ENCODE assay signal across 22 mouse cellular contexts in genomic region chr2:134652759-134653158, GRCm38 (mm10). TPM values are rescaled to one million over a fixed set of nuclear protein-coding genes. Genes with fewer than 3 reads are reported as not detected.
DNase-seq lines count a peak whose midpoint lies in the region; ATAC-seq lines count a peak whose summit lies in the region.
"Had no signal": no experiment of that assay in that cellular context is flagged by ENCODE, and none has a peak within 500 bp of the region (broad histone marks: within the 10 kb centered on the region; RNA-seq: fewer than 3 reads in every experiment).

No protein-coding gene starts in this region.

- 51% methylated on average over 5 of the region's 5 CpGs for WGBS in liver, embryonic 16.5 days (ENCODE audit: insufficient replicate concordance)
- 77% methylated on average over 5 of the region's 5 CpGs for WGBS in liver, embryonic 12.5 days (ENCODE audit: insufficient replicate concordance)
- 87% methylated on average over 5 of the region's 5 CpGs for WGBS in limb, embryonic 10.5 days

- no peaks in the 10 kb centered on the region for H3K36me3 ChIP-seq in liver, embryonic 16.5 days (ENCODE audit: control insufficient read depth, insufficient read depth)
- H3K36me3 ChIP-seq in liver, embryonic 12.5 days = no peaks in the 10 kb centered on the region
- H3K36me3 ChIP-seq in limb, embryonic 10.5 days = no peaks in the 10 kb centered on the region
- H3K36me3 ChIP-seq: embryonic facial prominence, embryonic 15.5 days; forebrain, embryonic 10.5 days; heart, embryonic 13.5 days; hindbrain, embryonic 15.5 days had no signal

- H3K4me1 ChIP-seq in liver, embryonic 16.5 days (ENCODE audit: control insufficient read depth, low read depth, low read length) = no peaks in the 10 kb centered on the region
- H3K4me1 ChIP-seq in liver, embryonic 12.5 days = no peaks in the 10 kb centered on the region
- H3K4me1 ChIP-seq in limb, embryonic 10.5 days = peaks cover 6% of the 10 kb centered on the region
- H3K4me1 ChIP-seq: embryonic facial prominence, embryonic 15.5 days; hindbrain, embryonic 15.5 days had no signal

- H3K4me3 ChIP-seq in liver, embryonic 16.5 days (ENCODE audit: low read depth, low read length) = no peak overlapping the region
- H3K4me3 ChIP-seq in liver, embryonic 12.5 days = no peak overlapping the region
- H3K4me3 ChIP-seq in limb, embryonic 10.5 days = no peak overlapping the region
- H3K4me3 ChIP-seq: embryonic facial prominence, embryonic 15.5 days; erythroblast, embryonic 14.5 days; forebrain, embryonic 10.5 days; gastrocnemius, adult 2 months; heart, embryonic 13.5 days; hindbrain, embryonic 15.5 days had no signal

- DNase-seq in lung, postnatal 36 days = peak; percentile 41
- no peak for DNase-seq in lung, postnatal 10 days
- DNase-seq in limb, embryonic 10.5 days (ENCODE audit: low spot score) = no peak
- DNase-seq in adrenal gland, adult (ENCODE audit: inconsistent age in 2 of 2, low spot score in 1 of 2) = no peak
- DNase-seq: adrenal gland, adult 2 months; adrenal gland, postnatal 25 days; cerebellum, adult 18-20 months; cerebellum, postnatal 10 days; embryo, embryonic 11 days; gastrocnemius, adult 2 months; gastrocnemius, postnatal 25 days; heart, adult 11 months; heart, postnatal 36 days had no signal

- no peak overlapping the region for H3K27ac ChIP-seq in liver, embryonic 16.5 days (ENCODE audit: low read length)
- no peak overlapping the region for H3K27ac ChIP-seq in liver, embryonic 12.5 days
- H3K27ac ChIP-seq in limb, embryonic 10.5 days = no peak overlapping the region
- H3K27ac ChIP-seq: embryonic facial prominence, embryonic 15.5 days; forebrain, embryonic 10.5 days; gastrocnemius, adult 2 months; heart, embryonic 13.5 days; hindbrain, embryonic 15.5 days had no signal

- no peaks in the 10 kb centered on the region for H3K27me3 ChIP-seq in liver, embryonic 16.5 days (ENCODE audit: control insufficient read depth, insufficient read depth, low read depth, low read length)
- H3K27me3 ChIP-seq in liver, embryonic 12.5 days (replicated peaks) = no peaks in the 10 kb centered on the region; the same call in 1 of the 2 replicates
- H3K27me3 ChIP-seq in limb, embryonic 10.5 days (ENCODE audit: low read depth, poor library complexity, severe bottlenecking) = no peaks in the 10 kb centered on the region
- H3K27me3 ChIP-seq: embryonic facial prominence, embryonic 15.5 days; heart, embryonic 13.5 days; hindbrain, embryonic 15.5 days had no signal

- H3K4me2 ChIP-seq in liver, embryonic 16.5 days (ENCODE audit: low read depth, low read length) = no peak overlapping the region
- H3K4me2 ChIP-seq in liver, embryonic 12.5 days = no peak overlapping the region
- H3K4me2 ChIP-seq: embryonic facial prominence, embryonic 15.5 days; heart, embryonic 13.5 days; hindbrain, embryonic 15.5 days had no signal

- no peaks in the 10 kb centered on the region for H3K9me3 ChIP-seq in liver, embryonic 16.5 days (replicated peaks; ENCODE audit: control insufficient read depth, low read length)
- no peaks in the 10 kb centered on the region for H3K9me3 ChIP-seq in liver, embryonic 12.5 days (replicated peaks)
- no peaks in the 10 kb centered on the region for H3K9me3 ChIP-seq in limb, embryonic 10.5 days (replicated peaks)
- H3K9me3 ChIP-seq: embryonic facial prominence, embryonic 15.5 days; forebrain, embryonic 10.5 days; heart, embryonic 13.5 days; hindbrain, embryonic 15.5 days had no signal

- H3K9ac ChIP-seq in liver, embryonic 16.5 days (ENCODE audit: low read depth, low read length) = no peak overlapping the region
- no peak overlapping the region for H3K9ac ChIP-seq in liver, embryonic 12.5 days
- H3K9ac ChIP-seq: embryonic facial prominence, embryonic 15.5 days; heart, embryonic 13.5 days; hindbrain, embryonic 15.5 days had no signal

- 0 out of 2 replicates have a peak, but pooled peaks have one; percentile 16 for ATAC-seq in liver, embryonic 16.5 days (ENCODE audit: low read depth)
- ATAC-seq in liver, embryonic 12.5 days = no peak
- 0 out of 2 replicates have a peak, but pooled peaks have one; percentile 47 for ATAC-seq in monocyte, adult 5-6 weeks (replicated peaks; ENCODE audit: insufficient number of reproducible peaks, low FRiP score, low TSS enrichment, poor library complexity, severe bottlenecking)
- ATAC-seq: forebrain, embryonic 14.5 days had no signal

RNA-seq across cellular contexts. Expression of gene Tmx4, which starts 8.8 kb away (rescaled TPM):
- 10.4 and 12.0 TPM in 2 replicates for polyA plus RNA-seq in liver, embryonic 16.5 days (2015; fragmentation: Nextera tagmentation; extraction: Ambion mirVana)
- polyA plus RNA-seq in liver, embryonic 12.5 days (2016; fragmentation: Nextera tagmentation; extraction: Ambion mirVana) = 10.8 and 12.1 TPM in 2 replicates
- 36.6 to 47.6 TPM (median 41.2 TPM) in 3 replicates for total RNA-seq in monocyte, adult 5-6 weeks (2017)
- polyA plus RNA-seq in limb, embryonic 10.5 days (2016; fragmentation: Nextera tagmentation; extraction: Ambion mirVana) = 15.0 and 24.3 TPM in 2 replicates
